Mouse (Mus musculus) granulocyte monocyte progenitor cell, adult 5-6 weeks (primary cell): ENCODE measurements around the gene Sh2d2a. TPM values are rescaled to one million over a fixed set of nuclear protein-coding genes. Genes with fewer than 3 reads are reported as not detected.
"Not testable (repeated sequence)": the region's sequence is repeated elsewhere in the genome, so short reads cannot be mapped to it uniquely, and the experiment has no call there.

ENCODE experiments used
- ATAC-seq: replicated peaks from 2 replicates; pipeline ENCODE4 v1.8.0; 2016; ENCODE audit warnings: mild to moderate bottlenecking, moderate TSS enrichment, inconsistent platforms; ENCODE audit not compliant: poor library complexity, severe bottlenecking
- total RNA-seq, 2 experiments: library from RNA; stranded (forward) in 1 of 2; stranded (reverse) in 1 of 2; fragments of 200-712, 200-1000 nt in 1 of 2; fragments of >200 nt in 1 of 2; fragmentation: Nextera tagmentation in 1 of 2; gene quantifications; 2 replicates each; pipeline ENCODE4 v1.2.3; 2014 to 2017

Sh2d2a gene
- total RNA-seq, 2 experiments from 2014 or later = 0.10 TPM; not detected in 1

- ATAC-seq = no peak
Observed at GRCm38 (mm10) chr3:87854795-87855568, 8.4 kb downstream of the Sh2d2a start.

DNA sequence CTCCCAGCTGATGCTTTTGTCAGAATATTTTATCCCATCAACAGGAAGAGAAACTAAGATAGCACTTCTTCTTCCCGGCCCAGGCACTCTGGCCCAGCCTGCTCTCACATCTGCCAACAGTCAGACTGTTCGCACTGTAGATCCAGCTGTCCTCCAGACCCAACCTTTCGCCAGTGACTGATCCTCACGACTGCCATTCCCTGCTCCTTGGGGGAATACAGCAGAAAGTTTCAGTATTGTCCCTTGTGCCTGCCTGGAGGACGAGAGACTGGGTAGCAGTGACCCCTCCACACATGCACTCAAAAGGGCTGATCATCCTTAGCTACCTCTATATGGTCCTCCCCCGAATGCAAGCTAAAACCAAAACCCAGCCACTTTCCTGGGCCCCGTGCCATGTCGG lies 9.4 kb downstream of the Sh2d2a start:
- no peak for ATAC-seq

DNA sequence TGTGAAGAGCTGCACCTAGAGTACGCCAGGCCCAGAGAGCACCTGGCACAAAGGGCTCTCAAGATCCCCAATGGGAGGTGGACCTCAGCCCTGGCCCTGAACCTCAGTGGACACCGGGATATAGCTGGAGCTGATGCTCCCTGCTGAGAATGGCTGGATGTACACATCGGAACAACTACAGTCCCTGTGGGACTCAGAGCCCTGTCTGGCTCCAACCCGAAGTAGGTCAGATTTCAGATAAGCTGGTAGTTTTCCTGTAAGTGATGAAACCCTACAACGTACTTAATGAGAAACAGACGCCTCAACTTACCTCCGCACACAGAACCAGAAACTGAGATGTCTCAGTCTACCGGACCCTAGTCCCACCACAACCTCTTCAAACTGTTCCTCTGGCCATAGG lies 11.1 kb downstream of the Sh2d2a start:
- ATAC-seq = no peak

DNA sequence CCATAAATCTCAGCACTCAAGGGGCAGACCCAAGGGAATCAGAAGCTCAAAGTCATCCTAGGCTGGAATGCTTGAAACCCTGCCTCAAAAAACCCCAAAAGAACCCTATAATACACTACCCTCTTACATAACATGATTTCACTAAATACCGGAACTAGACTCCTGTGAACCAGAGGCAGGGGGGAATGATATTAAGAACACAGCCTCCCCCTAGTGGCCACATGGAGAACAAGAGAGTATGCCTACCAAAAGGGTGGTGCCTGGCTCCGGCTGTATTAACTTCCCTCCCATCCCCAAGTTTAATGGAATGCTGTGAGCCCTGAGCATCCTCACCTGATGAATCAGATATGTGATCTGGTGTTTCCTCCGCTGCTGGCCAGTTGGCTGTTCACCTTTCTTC lies 13.3 kb downstream of the Sh2d2a start:
- ATAC-seq = peak; percentile 91

DNA sequence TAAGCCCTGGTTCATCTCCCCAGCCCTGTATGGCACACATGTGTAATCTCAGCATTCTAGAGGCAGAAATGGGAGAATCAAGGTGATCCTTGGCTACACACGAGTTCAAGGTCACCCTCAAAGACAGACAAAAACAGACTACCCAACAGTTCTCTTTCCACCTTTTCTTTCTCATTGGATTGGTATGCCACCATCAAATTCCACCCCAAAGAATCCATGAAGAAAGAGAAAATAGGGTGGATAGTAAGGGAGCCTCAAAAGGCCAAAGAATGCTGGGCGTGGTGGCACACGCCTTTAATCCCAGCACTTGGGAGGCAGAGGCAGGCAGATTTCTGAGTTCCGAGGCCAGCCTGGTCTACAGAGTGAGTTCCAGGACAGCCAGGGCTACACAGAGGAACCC lies 17.6 kb downstream of the Sh2d2a start:
- ATAC-seq = not testable (repeated sequence)

DNA sequence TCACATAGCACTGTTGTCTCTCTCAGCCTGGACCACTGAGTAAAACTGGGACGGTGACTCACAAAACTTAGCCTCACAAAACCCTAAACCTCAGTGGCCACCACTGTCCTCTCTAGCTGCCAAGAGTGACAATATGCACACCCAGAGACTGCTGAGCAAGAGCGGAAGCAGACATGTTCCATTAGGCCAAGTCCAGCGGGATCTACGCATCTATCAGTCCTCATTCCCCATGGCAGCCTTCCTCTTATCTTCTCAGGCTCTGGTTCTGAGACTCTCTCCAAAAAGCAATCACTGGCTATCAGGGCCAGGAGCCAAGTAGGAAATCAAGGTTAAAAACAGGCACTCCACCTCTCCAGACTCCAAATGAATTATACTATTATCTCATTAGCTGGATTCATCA lies 31.2 kb downstream of the Sh2d2a start:
- no peak for ATAC-seq

DNA sequence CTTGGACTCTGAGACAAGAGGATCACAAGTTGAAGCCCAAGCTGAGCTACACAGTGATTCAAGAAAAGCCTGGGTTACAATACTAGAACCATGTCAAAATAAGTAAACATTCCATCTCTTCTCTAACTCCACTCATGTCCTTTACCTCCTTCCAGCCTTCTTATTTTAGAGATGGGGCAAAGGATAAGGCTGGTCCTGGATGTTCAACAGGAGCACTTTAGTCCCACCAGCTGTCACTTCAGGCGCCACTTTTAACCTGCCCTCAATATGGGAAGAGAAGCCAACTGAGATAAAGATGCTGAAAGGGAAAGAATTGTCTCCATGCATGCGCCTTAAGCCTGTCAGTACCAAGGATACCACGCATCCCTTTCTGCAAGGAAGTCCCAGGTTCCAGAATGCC lies 37.7 kb downstream of the Sh2d2a start:
- ATAC-seq = no peak

GRCm38 (mm10) chr3:87884708-87885251 lies 38.2 kb downstream of the Sh2d2a start:
- ATAC-seq = peak; percentile 30

DNA sequence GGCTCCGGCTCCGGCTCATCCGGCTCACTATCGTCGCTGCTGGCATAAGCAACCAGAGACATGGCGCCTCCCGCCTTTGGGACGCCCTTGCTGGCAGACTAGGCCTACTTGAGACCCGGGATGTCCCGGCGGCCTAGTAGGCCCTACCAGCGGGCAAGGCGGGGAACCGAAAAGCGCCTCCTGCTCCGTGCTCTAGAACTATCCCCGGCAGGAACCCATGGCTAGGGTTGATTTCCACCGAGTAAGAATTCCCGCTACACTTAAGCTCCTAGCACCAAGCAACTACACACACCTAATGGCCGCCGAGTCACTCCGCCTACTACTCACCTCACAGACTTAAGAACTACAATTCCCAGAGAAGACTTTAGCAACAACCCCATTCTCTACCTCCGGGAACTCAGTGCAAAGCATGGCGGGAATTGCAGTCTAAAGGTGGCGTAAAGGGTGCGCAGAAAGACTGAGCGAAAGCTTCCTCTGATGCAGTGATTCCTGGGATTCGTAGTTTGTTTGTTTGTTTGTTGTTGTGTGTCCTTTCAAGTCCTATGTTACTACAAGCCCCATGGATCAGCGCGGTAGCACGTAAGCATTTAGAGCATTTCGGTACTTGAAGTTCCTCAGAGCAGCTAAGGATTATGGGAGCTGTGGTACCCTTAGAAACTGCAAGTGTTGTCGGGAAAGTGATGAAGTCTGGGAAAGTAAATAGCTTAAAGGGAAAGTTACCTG lies 38.9 kb downstream of the Sh2d2a start, which contains the start of gene Prcc:
TSS of gene Prcc (minus strand) at position 328 of the 723 bp plus-strand sequence.
- peak; percentile 92 for ATAC-seq

DNA sequence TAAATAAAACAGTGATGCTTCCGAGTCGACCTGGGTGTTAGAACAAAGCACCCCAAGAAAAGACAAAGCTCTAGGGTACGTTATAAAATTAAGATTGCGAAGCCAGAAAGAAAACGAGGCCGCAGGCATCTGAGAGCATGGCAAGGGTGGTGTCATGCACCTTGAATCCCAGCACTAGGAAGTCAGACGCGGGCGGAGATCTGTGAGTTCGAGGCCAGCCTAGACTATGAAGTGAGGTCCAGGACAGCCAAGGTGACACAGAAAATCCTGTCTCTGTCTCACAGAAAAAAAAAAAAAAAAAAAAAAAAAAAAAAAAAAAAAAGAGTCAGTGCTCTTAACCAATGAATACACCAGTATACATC lies 39.4 kb downstream of the Sh2d2a start:
- ATAC-seq = peak; percentile 10; the same call in 1 of the 2 replicates

DNA sequence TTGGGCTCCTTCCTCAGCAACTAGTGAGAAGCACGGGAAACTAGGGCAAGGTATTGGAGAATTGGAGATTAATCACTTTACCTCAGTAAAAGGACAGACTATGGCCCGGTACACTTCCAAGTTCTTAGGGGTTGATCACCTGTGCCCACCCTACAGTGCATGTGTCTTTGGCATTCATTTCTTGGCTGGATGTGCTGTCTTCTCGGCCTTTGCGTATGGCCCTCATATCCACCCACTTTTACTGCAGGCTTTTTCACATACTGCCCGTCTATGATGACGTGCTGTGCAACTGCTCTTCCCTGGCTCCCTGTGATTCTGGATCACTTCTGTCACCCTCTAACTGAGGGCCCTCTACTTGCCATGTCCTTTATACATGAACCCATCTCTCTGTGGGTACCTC lies 39.9 kb downstream of the Sh2d2a start:
- no peak for ATAC-seq

- ATAC-seq = not testable (repeated sequence)
Observed at GRCm38 (mm10) chr3:87887400-87887799, 40.8 kb downstream of the Sh2d2a start.

DNA sequence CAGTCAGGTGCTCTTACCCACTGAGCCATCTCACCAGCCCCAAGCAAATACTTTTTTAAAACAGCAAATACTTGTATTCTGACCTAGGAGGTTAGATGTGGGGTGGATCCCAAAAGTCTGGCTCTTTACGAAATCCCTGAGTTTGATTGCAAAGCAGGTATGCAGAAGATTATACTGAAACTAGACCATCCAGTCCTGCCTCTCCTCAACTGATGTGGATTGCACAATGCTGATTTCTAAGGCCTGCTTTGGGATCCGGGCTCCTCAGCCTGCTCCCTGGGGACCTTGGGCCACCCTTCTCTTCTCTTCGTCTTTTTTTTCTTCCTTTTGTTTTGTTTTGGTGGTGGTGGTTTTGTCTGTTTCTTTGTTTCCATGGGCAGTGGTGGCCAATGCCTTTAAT lies 44.9 kb downstream of the Sh2d2a start:
- ATAC-seq = no peak

GRCm38 (mm10) chr3:87893367-87893905 lies 46.9 kb downstream of the Sh2d2a start:
- no peak for ATAC-seq

DNA sequence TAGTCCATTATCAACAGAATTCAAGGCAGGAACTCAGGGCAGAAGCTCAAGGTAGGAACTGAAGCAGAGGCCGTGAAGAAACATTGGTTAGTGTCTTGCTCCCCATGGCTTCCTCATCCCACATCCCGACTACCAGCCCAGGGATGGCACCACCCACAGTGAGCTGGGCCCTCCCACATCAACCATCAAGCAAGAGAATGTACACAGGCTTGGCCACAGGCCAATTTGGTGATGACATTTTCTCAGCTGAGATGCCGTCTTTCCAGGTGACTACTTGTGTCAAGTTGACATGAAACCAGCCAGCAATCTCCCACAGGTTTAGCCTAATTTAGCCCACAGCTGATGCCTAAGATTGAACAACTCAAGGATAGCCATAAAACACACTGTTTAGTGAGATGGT lies 52.7 kb downstream of the Sh2d2a start:
- ATAC-seq = no peak

DNA sequence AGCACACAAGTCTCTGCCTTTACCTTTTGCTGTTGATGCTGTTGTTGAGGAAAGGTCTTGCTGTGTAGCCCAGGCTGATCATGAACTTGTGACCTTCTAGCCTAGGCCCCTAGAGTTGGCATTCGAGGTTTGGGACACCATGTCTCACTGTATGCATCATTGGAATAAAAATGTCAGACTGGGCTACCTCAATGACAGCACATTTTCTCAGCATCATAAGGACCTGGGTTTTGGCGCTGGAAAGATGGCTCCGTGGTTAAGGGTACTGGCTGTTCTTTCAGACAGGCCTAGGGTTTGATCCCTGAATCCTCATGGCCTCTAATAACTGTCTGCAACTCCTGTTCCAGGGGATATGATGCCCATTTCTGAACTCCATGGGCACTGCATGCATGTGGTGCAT lies 53.2 kb downstream of the Sh2d2a start:
- ATAC-seq = no peak

GRCm38 (mm10) chr3:87901036-87901624 lies 54.6 kb downstream of the Sh2d2a start:
- ATAC-seq = peak; percentile 76

- ATAC-seq = not testable (repeated sequence)
Observed at GRCm38 (mm10) chr3:87901959-87902358, 55.4 kb downstream of the Sh2d2a start.

GRCm38 (mm10) chr3:87903821-87904220 lies 57.3 kb downstream of the Sh2d2a start:
- ATAC-seq = no peak
